Mouse (Mus musculus) skeletal muscle tissue, adult 2 months (tissue): Measurements from ENCODE around the gene Fbln2.
A peak's percentile ranks its signal among the peaks of the same experiment; 100 is the strongest.

Experiments
- DNase-seq: peaks from one replicate; pipeline ENCODE4 v3.0.0-alpha.2; 2012; ENCODE audit warnings: low read depth, low spot score

Fbln2 gene

DNA sequence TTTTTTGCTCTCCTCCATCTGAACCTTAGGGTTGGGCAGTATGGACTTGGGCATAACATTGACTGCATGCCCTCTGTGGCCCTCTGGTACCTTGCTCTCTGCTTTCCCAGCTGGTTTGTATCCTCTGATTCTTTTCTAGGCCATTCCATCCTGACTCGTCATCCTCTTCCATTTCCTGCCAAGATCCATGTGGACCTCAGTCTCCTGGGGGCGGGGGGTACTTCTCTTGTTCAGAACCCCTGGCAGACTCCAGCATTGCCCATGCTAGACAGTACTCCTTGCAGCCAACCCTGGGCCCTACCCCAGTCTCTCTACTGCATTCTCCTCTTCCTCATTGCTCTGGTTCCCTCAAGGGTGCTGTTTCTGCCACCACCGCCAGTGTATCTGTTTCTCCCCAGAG is 19.8 kb upstream of the Fbln2 start:
- no peak for DNase-seq

DNA sequence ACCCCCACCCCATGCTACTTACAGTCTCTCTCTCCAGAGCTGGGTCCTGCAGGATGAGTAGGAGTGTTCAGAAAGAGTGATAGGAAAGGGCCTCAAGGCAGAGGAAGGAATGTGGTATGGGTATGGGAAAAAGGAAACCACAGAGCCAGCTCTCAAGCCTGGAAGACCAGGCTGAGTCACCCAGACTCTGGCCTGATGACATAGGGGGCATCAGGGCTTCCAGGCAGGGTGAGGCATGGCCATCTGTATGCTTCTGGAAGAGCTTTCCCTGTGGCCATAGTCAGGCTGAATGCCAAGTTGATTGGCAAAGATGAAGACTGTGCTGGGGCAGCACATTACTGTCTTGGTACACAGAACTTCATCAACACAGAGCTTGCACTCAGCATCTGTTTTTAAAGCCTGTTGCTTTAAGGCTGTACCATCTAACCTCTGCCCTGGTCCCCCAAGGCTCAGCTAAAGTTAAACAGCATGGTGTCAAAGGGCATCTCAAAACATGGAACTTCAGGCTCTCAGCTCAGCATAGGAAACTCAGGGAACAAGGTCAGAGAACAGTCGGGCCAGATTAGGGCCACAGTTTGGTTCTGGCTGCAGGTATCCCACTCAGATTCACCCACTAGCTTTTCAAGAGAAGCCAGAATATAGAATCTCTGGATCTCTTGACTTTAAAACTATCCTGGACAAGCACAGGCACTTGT is 19.3 kb upstream of the Fbln2 start:
- no peak for DNase-seq

DNA sequence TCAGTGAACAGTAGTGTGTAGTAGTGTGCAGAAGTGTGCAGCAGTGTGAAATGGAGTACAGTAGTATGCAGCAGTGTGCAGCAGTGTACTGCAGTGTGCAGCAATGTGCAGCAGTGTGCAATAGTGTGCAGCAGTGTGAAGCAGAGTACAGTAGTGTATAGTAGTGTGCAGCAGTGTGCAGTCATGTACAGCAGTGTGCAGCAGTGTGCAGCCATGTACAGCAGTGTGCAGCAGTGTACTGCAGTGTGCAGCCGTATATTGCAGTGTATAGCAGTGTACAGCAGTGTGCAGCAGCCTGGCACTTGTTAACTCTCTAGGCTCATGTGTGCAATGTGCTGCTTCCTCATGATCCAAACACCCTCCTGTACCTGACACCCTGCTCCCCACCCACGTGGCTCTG is 13.8 kb upstream of the Fbln2 start:
- no peak for DNase-seq

DNA sequence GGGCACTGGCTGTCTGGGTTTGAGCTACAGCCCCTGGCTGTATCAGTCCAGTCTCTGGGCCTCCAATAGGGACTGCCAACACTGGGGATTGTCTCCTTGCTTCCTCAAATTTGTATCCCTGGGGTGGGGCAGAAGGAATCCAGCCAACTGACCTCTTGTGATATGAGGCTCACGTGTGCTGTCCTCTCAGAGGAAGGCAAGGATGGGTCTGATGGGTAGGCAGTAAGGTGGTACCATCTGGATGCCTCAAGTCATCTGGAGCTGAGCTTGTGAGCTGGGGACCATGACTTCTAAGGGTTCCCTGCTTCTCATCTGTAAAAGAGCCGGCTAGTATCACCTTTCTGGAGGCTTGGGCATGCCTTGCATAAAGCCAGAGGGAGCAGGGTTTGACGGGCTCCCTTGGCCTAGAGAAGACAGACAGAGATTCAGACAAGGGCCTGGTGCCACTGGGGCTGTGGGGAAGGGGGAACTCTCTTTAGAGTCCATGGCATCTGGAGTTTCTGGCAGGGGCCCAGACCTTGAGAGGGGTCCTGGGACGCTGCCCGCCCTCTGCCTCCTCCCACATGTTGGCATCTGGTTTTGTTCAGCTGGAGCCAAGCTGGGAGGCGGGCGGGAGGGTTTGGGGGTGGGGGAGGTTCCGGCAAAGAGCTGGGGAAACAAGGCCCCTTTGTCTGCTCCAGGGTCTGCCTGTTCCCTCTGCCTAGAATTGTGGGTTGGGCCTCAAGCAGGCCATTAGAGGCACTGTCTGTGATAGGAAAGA is 11.6 kb upstream of the Fbln2 start:
- no peak for DNase-seq

DNA sequence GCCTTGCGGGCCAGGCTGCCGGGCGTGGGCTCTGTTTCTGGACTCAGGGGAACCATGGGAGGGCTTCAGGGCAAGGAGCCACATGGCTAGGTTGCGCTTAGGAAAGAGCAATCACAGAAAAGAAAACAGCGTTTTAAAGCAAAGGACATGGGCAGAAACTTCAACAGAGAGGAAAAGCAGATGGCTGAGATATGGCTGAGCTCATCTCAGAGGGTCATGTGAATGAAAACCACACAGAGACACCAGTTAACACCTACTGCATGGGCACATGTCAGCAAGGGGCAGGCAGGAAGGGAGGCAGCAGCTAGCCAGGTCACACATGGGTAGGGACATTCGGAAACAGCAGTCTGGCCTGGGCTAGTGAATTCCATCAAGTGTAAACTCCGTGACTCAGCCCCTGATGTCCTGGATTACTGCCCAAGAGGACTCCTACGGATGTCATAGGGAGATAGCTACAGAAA is 10.3 kb upstream of the Fbln2 start:
- peak; percentile 76 for DNase-seq

DNA sequence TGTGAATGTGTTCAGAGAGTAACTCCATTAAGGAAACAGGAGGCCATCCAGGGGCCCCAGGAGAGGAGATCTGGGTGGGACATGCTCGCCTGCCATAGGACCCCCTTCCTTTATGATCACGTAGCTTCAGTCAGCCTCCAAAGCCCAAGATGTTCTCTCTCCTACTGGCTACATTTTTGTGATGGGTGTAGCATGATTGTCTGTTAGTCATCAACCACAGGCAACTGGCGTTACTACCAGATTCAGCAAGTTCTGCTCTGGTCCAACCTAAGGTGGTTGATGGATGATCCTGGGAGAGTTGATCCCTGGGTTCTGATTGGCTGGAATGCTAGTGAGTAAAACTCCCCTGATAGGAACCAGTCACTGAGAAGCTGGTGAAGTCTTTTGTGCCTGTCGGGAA is 9.7 kb upstream of the Fbln2 start:
- no peak for DNase-seq

DNA sequence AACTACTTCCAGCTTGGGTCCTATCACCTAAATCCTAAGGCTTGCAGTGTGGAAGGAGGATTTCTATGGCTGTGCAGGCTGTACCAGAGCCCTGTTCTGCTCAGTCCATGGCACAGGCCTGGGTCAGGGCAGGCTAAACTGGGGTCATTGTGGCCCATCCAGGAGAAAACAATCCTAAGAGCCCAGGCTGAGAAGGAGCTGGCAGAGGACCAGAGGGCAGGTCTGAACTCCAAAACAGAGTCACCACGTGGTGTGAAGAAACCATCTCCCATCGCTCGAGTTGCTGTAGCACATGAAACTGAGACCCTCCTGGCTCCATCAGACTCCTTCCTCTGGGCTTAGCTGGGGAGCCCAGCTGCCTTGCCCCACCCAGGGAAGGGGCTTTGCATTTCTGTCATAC is 6.9 kb upstream of the Fbln2 start:
- no peak for DNase-seq

DNA sequence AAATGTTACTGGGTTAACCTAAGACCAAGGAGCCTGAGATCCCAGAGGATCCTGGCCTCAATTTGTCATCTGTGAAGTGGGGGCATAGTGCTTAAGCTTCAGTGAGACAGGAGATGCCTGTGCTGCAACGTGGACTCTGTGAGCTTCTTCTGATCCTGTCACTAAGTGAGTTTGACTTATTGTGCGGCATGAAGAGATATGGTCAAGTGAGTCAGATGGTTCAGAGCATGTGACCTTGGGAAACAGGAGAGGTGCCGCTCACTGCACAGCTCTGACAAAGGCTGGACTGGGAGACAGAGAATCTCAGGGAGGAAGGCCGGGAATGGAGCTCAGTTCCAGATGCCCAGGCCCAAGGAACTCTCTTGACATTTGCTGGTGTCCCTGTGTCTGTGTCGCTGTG is 6.5 kb upstream of the Fbln2 start:
- DNase-seq, result no peak

DNA sequence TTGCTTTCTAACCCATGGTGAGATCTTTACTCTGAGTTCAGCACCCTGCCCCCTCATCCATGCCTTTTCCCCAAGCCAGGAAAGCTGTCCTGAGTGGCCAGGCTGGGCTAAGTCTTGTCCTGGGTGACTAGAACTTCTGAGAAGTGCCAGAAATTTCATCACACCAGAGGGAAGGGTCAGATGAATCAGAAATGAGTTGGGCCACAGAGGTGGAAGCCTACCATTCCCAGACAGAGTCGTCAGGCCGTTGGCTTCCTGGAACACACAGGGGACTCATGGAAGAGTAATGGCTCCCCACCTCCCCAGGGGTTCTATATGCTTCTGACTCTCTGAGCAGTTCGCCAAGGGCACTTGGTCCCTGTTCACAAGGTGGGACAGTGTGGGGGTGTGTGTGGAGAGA is 4.8 kb upstream of the Fbln2 start:
- no peak for DNase-seq

DNA sequence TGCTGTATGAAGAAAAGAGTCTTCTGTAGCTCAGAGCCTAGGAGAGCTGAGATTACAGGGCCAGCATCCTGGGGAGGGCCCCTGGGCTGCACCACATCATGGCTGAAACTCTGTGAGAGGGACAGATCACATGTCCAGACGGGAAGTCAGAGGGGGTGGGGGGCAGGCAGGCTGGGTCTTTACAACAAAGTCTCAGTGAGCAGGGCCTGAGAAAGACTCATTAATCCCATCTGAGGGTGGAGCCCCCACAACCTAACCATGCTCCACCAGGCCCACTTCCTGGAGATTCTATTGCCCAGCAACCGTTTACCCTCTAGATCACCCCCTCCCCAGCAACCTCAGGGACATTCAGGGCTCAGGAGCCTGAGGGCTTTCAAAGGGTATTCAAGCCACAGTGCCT is 2.5 kb upstream of the Fbln2 start:
- DNase-seq, result no peak

DNA sequence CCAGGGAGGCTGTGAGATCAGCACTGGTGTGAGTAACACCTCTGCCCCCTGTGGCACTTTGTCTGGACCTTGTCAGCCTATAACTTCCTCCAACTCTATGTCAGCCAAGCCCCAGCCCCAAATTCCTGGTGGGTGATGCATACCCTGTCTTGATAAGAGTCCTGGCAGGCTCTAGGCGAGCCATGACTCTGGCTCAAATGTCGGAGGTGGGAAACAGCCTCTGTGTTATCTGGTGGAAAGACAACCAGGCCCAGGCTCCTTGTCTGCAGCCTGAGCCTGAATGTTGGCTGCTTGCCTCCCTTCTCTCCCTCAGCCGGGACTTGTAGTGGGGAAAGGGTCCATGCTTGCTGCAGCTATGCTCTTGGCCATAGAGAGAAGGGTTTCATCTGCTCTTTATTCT is 1.4 kb upstream of the Fbln2 start:
- DNase-seq, result no peak

DNA sequence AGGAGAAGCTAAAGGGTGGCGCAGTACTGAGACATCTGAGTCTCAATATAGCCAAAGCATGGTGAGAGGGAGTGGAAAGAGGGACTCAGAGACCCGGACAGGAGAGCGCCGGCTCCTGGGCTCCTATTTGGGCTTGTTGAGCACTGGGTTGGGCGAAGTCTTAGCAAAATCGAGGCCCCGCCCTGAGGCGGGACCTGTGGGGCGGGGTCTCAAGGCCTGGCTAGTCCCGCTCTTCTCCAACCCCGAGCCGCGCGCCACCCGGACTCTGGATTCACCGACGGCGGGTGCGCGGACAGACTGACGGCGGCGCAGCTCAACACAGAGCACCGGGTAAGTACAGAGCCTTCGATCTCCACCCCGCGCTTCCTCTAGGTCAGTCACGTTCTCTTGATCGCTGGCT is 316 bp downstream of the Fbln2 start:
- DNase-seq, result peak; percentile 70

DNA sequence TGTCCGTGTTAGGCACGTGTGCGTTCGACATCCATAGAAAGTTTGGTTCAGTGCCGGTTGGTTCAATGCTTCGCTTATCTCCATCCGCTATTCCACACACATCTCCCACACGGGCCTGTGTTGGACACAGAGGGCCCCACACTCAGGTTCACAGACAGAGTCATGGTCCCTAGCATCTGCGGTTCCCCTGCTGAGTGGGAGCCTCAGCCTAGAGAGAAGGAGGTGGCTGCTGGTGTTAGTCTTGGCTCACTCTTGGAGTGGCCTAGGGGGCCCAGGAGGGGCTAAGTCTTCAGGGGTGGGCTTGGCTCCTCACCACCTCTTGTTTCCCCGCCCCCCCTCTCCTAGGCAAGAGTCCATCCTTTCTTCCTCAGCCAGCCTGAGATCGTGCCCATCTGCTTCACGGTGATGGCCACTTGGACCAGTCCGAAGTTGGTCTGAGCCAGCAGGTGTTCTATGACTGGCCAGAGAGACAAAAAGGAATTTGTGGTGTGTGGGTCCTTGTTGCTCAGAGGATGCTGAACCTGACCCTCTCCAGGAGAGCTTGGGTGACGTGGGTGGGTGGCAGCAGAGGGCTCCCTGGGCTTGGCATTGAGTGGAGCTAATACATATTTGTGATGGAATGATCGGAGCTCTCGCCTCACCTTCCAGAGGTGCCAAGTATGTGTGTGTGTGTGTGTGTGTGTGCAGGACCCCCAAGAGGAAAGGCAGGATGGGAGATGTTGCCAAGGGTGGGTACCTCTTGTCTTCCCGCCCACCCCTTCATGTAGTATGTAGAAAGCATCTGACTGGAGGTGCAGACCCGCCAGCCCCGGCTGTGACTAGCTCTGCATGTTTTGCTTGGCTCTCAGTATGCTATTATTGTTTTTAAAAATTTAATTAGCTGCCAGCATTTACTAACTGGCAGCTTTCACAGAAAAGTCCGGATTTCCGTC is 1.3 kb downstream of the Fbln2 start:
- no peak for DNase-seq

DNA sequence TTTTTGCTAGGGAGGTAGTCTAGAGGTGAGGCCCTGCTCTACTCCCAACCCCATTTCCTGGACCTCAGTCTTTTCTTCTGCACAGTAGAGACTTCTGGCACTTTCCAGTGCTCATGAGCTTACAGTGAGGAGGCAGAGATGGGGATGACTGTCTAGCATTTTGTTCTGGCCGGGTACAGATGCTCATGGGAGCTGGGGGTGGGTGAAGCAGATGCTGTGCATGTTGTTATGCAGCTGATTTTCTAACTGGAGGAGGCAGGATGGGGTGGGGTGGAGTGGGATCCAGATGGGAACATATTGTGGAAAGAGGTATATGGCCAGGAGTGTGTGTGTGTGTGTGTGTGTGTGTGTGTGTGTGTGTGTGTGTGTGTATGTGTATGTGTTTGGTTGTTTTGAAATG is 3.2 kb downstream of the Fbln2 start:
- DNase-seq, result no peak

DNA sequence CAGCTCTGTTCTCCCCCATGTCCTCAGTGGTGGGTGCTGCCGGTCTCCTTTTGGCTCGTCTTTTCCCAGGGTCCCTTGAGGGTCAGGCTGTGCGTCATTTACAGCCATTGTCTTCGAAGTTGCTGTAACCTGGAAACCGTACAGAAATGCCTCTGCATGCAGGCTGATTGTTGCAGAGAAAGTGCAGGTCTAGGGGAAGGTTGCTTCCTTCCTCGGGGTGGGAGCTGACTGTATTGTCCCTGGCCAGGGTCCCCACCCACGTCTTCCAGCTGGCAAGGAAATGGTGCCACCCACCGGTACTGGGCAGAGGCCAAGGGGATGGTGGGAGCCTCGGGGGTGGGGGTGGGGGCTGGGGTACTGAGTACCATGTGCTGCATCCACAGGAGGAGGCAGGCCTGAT is 6.2 kb downstream of the Fbln2 start:
- DNase-seq, result no peak

DNA sequence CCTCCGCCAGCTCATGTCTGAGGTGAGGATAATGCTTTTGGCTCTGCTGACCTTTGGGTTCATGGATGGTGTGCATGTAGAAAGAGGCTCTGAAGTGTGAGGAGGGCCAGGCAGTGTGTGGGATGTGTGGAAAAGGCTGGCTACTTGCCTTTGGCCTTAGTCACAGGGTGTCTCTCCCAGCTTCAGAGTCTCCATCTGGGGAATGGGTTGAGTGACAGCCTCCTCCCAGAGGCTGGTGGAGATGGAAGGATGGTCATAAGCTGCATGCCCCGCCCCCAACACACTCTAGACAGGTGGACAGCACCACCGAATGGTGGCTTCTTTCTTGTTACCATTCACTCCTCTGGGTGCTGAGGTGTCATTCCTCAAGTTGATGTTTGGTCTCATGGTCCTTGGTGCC is 6.6 kb downstream of the Fbln2 start:
- DNase-seq, result no peak

DNA sequence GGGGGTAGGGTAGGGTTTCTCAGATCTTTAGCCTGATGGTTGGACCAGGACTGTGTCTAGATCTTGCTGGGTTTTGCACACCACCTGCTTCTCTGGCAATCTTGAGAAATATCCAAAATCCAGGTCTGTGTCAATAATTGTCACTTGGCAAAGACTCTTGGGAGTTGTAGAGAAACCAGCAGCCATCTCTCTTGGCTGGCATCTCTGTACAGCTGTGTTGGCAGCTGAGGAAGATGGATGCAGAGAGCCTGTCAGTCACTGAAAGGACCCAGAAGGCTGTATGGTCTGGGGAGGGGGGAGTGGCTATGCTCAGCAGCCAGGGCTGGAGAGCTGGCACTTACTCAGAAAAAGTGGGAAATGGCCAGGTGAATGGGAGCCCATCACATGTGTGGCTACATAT is 7.8 kb downstream of the Fbln2 start:
- no peak for DNase-seq

DNA sequence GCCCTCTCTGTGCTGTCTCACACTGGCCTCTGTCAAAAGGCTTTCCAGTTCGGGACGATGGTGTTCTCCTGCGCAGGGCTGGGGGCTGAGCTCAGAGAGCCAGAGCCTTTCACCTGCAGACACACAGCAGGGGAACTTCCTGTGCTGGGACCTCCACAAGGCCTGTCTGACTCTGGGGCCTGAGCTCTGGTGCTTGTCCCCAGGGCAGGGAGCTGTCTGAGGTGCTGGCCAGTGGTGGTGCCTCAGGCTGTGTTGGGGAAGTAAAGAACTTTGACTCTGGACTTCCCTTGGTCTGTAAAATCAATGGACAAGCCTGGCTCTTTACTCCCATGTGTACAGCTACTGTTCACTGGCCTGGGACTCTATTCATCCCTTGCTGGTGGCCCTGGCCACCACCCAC is 8.8 kb downstream of the Fbln2 start:
- no peak for DNase-seq

DNA sequence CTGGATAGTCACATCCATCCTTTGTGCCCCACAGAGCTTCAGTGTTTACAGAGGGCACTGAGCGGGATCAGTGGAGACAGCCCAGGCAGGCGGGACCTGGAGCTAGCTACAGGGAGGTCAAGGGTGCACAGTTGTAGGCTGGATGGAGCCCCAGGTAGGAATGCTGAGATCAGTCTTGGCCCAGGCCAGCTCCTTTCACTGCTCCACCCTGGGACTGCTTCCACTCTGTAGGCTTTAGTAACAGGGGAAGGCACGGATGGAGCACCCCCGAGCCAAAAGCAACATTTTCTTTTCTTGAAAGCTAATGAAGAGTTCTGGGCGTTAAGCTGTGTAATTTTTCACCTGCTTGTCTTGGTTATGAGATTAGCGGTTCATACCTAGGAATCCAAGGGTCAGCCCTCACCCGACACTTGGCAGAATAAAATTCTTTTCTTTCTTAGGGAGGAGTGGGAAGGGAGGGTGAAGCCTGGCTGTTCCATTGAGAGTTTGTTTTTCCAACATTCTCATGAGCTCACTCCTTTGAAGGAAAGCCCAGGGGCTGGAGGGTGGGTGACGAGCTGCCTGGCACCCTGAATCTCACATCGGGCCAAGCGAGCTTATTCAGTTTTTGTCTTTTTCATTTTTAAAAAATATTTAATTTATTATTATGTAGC is 10.6 kb downstream of the Fbln2 start:
- no peak for DNase-seq

DNA sequence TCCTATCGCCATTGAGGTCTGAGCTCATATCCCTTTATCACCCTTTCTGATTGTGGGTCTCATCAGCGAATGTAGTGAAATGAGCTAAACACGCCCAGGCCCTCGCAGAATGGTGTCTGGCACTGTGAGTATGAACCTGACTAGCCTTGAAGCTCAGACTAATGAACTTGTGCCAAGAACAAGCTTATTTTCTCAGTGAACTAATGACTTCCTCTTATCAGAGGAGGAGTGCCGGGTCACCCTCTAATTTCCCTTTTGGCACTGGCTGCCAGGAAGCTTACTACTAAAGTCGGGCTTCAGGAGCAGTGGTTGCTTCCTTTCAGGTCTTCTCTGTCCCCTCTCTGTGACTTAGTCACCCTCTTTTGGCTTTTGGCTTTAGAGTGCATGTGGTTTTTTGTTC is 12.7 kb downstream of the Fbln2 start:
- no peak for DNase-seq

DNA sequence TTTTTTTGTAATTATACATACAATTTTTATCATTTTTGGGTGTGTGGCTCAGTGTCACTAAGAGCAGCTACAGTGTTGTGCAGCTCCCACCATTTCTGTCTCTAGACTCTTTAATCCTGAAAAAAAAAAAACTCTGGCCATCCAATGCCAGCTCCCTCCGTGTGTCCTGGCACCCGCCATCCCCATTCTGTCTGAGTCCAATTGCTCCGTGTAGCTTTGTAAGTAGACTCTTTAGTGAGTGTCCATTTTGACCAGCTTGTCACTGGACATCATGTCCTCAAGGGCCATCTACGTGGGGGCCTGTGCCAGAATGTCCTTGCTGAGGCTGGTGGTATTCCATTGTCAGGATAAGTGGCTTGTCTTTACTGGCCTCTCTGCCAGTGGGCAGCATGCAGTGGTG is 13.1 kb downstream of the Fbln2 start:
- DNase-seq, result no peak

DNA sequence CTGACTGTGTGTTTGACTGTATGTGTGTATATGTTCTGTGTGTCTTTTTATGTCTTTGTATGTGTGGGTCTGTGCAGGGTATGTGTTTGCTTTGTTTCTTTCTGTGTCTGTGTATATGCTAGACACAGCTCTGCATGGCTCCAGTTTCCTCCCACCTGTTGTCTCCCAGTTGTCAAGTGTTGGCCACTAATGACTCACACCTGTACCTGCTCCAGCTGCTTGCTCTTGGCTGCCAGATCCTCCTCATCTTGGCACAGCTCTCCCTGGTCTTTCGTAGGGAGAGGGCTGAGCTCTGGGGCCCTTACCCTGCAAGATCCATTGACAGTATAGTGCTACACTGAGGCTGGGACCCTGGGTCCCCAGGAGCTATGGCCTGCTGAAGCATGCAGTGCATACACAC is 13.8 kb downstream of the Fbln2 start:
- no peak for DNase-seq
